Mouse (Mus musculus) forebrain, embryonic 10.5 days (tissue): ENCODE results near the gene Trim14. TPM values are rescaled to one million over a fixed set of nuclear protein-coding genes. Genes with fewer than 3 reads are reported as not detected.

Source experiments
- DNase-seq: peaks from one replicate; pipeline ENCODE4 v3.0.0-alpha.2; 2017; ENCODE audit warnings: low spot score; ENCODE audit errors: extremely low spot score
- H3K27ac ChIP-seq: fragments of 300-500 bp; sonication (generic); 2 replicates; pipeline ENCODE4 v1.5.1; 2016; ENCODE audit warnings: mild to moderate bottlenecking
- H3K27me3 ChIP-seq: fragments of 300-500 bp; sonication (generic); 2 replicates; pipeline ENCODE4 v1.6.1; 2016; ENCODE audit warnings: mild to moderate bottlenecking; ENCODE audit not compliant: poor library complexity, severe bottlenecking
- H3K36me3 ChIP-seq: fragments of 300-500 bp; sonication (generic); replicated peaks from 2 replicates; pipeline ENCODE4 v1.6.1; 2016; ENCODE audit warnings: mild to moderate bottlenecking, moderate library complexity
- H3K4me1 ChIP-seq: fragments of 300-500 bp; sonication (generic); 2 replicates; pipeline ENCODE4 v1.6.1; 2016
- H3K4me3 ChIP-seq: fragments of 300-500 bp; sonication (generic); 2 replicates; pipeline ENCODE4 v1.5.1; 2016; ENCODE audit warnings: mild to moderate bottlenecking, moderate library complexity
- H3K9me3 ChIP-seq: fragments of 300-500 bp; sonication (generic); 2 replicates; pipeline ENCODE4 v1.6.1; 2016; ENCODE audit warnings: mild to moderate bottlenecking, moderate library complexity
- WGBS: fragments of 180-500 bp; shearing (Covaris S2); methylation state at CpG from one replicate; pipeline ENCODE4 v1.1.7; 2016; 5-methylcytosine and 5-hydroxymethylcytosine counted together
- polyA plus RNA-seq: library from polyadenylated mRNA; unstranded; fragments of >200 nt; fragmentation: Nextera tagmentation; extraction: Ambion mirVana; gene quantifications from 2 replicates; pipeline ENCODE4 v1.2.1, GENCODE M21; 2016

Gene Trim14
- polyA plus RNA-seq, 1 experiment from 2014 or later: 0.84 TPM

- DNase-seq: no peak
- Histone ChIP-seq H3K4me1 (peaks cover 14% of the 10 kb centered on the region), H3K27me3 (no peaks in the 10 kb centered on the region), H3K4me3 (no peak overlapping the region), H3K27ac (no peak overlapping the region), H3K36me3 (no peaks in the 10 kb centered on the region), H3K9me3 (no peaks in the 10 kb centered on the region)
- 88% methylated on average over 3 of the region's 3 CpGs for WGBS
These were observed 21.0 kb upstream of the Trim14 start for GRCm38 (mm10) chr4:46556933-46557332.

GRCm38 (mm10) chr4:46555762-46556161, 19.8 kb upstream of the Trim14 start:
- no peak for DNase-seq
- no peaks in the 10 kb centered on the region for H3K36me3 ChIP-seq
- 81% methylated on average over 9 of the region's 9 CpGs for WGBS
- H3K4me1 ChIP-seq: peaks cover 16% of the 10 kb centered on the region
- H3K9me3 ChIP-seq: no peaks in the 10 kb centered on the region
- H3K27ac ChIP-seq: no peak overlapping the region
- H3K27me3 ChIP-seq: no peaks in the 10 kb centered on the region
- H3K4me3 ChIP-seq: no peak overlapping the region

GRCm38 (mm10) chr4:46554295-46555069, 18.5 kb upstream of the Trim14 start:
- 79% methylated on average over 10 of the region's 10 CpGs for WGBS
- H3K4me3 ChIP-seq: no peak overlapping the region
- H3K27me3 ChIP-seq: no peaks in the 10 kb centered on the region
- no peaks in the 10 kb centered on the region for H3K36me3 ChIP-seq
- H3K9me3 ChIP-seq: no peaks in the 10 kb centered on the region
- DNase-seq: no peak
- H3K4me1 ChIP-seq: peaks cover 19% of the 10 kb centered on the region
- H3K27ac ChIP-seq: 0 out of 2 replicates have a peak overlapping the region, but pooled peaks have one; percentile 6

- 86% methylated on average over 1 of the region's 1 CpGs for WGBS
- Histone ChIP-seq H3K27me3 (no peaks in the 10 kb centered on the region), H3K4me1 (peaks cover 19% of the 10 kb centered on the region), H3K4me3 (no peak overlapping the region), H3K27ac (0 out of 2 replicates have a peak overlapping the region, but pooled peaks have one; percentile 6), H3K9me3 (no peaks in the 10 kb centered on the region), H3K36me3 (no peaks in the 10 kb centered on the region)
- no peak for DNase-seq
These were observed 17.9 kb upstream of the Trim14 start for GRCm38 (mm10) chr4:46553864-46554263.

GRCm38 (mm10) chr4:46550406-46550805, 14.5 kb upstream of the Trim14 start:
- WGBS: 66% methylated on average over 8 of the region's 8 CpGs
- Histone ChIP-seq H3K9me3 (no peaks in the 10 kb centered on the region), H3K4me1 (peaks cover 17% of the 10 kb centered on the region), H3K4me3 (no peak overlapping the region), H3K36me3 (no peaks in the 10 kb centered on the region), H3K27me3 (no peaks in the 10 kb centered on the region), H3K27ac (no peak overlapping the region)
- no peak for DNase-seq

GRCm38 (mm10) chr4:46549979-46550378, 14.0 kb upstream of the Trim14 start:
- H3K4me1 ChIP-seq: peaks cover 17% of the 10 kb centered on the region
- no peaks in the 10 kb centered on the region for H3K9me3 ChIP-seq

GRCm38 (mm10) chr4:46546709-46547108, 10.8 kb upstream of the Trim14 start:
- no peak overlapping the region for H3K4me3 ChIP-seq
- H3K27ac ChIP-seq: no peak overlapping the region
- no peaks in the 10 kb centered on the region for H3K27me3 ChIP-seq
- H3K9me3 ChIP-seq: no peaks in the 10 kb centered on the region
- no peaks in the 10 kb centered on the region for H3K36me3 ChIP-seq
- 63% methylated on average over 6 of the region's 6 CpGs for WGBS
- no peak for DNase-seq
- peaks cover 13% of the 10 kb centered on the region for H3K4me1 ChIP-seq

More at GRCm38 (mm10) chr4:46549979-46550378, 14.0 kb upstream of the Trim14 start:
- DNase-seq: no peak
- Histone ChIP-seq H3K4me3 (no peak overlapping the region), H3K27me3 (no peaks in the 10 kb centered on the region), H3K36me3 (no peaks in the 10 kb centered on the region), H3K27ac (no peak overlapping the region)
- WGBS: 81% methylated on average over 10 of the region's 10 CpGs

- Histone ChIP-seq H3K36me3 (no peaks in the 10 kb centered on the region), H3K9me3 (no peaks in the 10 kb centered on the region), H3K27me3 (peaks cover 3% of the 10 kb centered on the region; the same call in 1 of the 2 replicates), H3K4me3 (no peak overlapping the region), H3K27ac (no peak overlapping the region), H3K4me1 (peaks cover 10% of the 10 kb centered on the region)
- no peak for DNase-seq
- WGBS: 17% methylated on average over 9 of the region's 9 CpGs
These were observed 9.6 kb upstream of the Trim14 start for GRCm38 (mm10) chr4:46545498-46545897.

GRCm38 (mm10) chr4:46544313-46544712, 8.4 kb upstream of the Trim14 start:
- H3K27ac ChIP-seq: no peak overlapping the region
- H3K9me3 ChIP-seq: no peaks in the 10 kb centered on the region
- H3K36me3 ChIP-seq: no peaks in the 10 kb centered on the region
- WGBS: 28% methylated on average over 1 of the region's 1 CpGs
- no peak for DNase-seq
- H3K4me1 ChIP-seq: peaks cover 7% of the 10 kb centered on the region; the same call in 1 of the 2 replicates
- no peak overlapping the region for H3K4me3 ChIP-seq
- H3K27me3 ChIP-seq: peaks cover 11% of the 10 kb centered on the region

- no peak overlapping the region for H3K27ac ChIP-seq
- H3K4me1 ChIP-seq: peaks cover 7% of the 10 kb centered on the region; the same call in 1 of the 2 replicates
- no peaks in the 10 kb centered on the region for H3K36me3 ChIP-seq
- no peak for DNase-seq
- peaks cover 19% of the 10 kb centered on the region for H3K27me3 ChIP-seq
- no peaks in the 10 kb centered on the region for H3K9me3 ChIP-seq
- 91% methylated on average over 13 of the region's 13 CpGs for WGBS
- no peak overlapping the region for H3K4me3 ChIP-seq
These were observed 7.6 kb upstream of the Trim14 start for GRCm38 (mm10) chr4:46543366-46544050.

GRCm38 (mm10) chr4:46541707-46542106, 5.8 kb upstream of the Trim14 start:
- Histone ChIP-seq H3K4me1 (peaks cover 5% of the 10 kb centered on the region; the same call in 1 of the 2 replicates), H3K36me3 (no peaks in the 10 kb centered on the region), H3K9me3 (no peaks in the 10 kb centered on the region), H3K27me3 (peaks cover 37% of the 10 kb centered on the region), H3K4me3 (no peak overlapping the region), H3K27ac (0 out of 2 replicates have a peak overlapping the region, but pooled peaks have one; percentile 30)
- 35% methylated on average over 8 of the region's 9 CpGs for WGBS
- DNase-seq: no peak

GRCm38 (mm10) chr4:46539167-46539566, 3.2 kb upstream of the Trim14 start:
- Histone ChIP-seq H3K27me3 (peaks cover 62% of the 10 kb centered on the region), H3K4me1 (peaks cover 26% of the 10 kb centered on the region), H3K4me3 (no peak overlapping the region), H3K36me3 (no peaks in the 10 kb centered on the region), H3K27ac (no peak overlapping the region), H3K9me3 (no peaks in the 10 kb centered on the region)
- 80% methylated on average over 9 of the region's 9 CpGs for WGBS
- no peak for DNase-seq
